Mouse (Mus musculus) limb, embryonic 14.5 days (tissue): ENCODE results near the gene Camta1. TPM values are rescaled to one million over a fixed set of nuclear protein-coding genes. Genes with fewer than 3 reads are reported as not detected.

Experiments used
- ATAC-seq: fragments of 200-750 bp; cut with Nextera tagmentation; 2 replicates; pipeline ENCODE4 v1.8.0; 2017; ENCODE audit warnings: low read depth, moderate number of reproducible peaks, moderate TSS enrichment; ENCODE audit not compliant: low FRiP score
- DNase-seq: peaks from one replicate; pipeline ENCODE4 v3.0.0-alpha.2; 2015; ENCODE audit warnings: low spot score
- H3K27ac ChIP-seq: fragments of 300-500 bp; sonication (generic); replicated peaks from 2 replicates; pipeline ENCODE4 v1.5.1; 2014; ENCODE audit warnings: low read depth, mild to moderate bottlenecking, low read length, moderate library complexity, mixed read lengths
- H3K27me3 ChIP-seq: fragments of 300-500 bp; sonication (generic); 2 replicates; pipeline ENCODE4 v1.6.1; 2014; ENCODE audit warnings: low read length, mixed read lengths; ENCODE audit not compliant: control insufficient read depth, insufficient read depth
- H3K36me3 ChIP-seq: fragments of 300-500 bp; sonication (generic); 2 replicates; pipeline ENCODE4 v1.6.1; 2014; ENCODE audit warnings: mild to moderate bottlenecking, low read length, moderate library complexity, mixed read lengths; ENCODE audit not compliant: control insufficient read depth, insufficient read depth
- H3K4me1 ChIP-seq: fragments of 300-500 bp; sonication (generic); 2 replicates; pipeline ENCODE4 v1.6.1; 2014; ENCODE audit warnings: antibody characterized with exemption, low read length, mixed read lengths; ENCODE audit not compliant: control insufficient read depth, insufficient read depth
- H3K4me2 ChIP-seq: fragments of 300-500 bp; sonication (generic); replicated peaks from 2 replicates; pipeline ENCODE4 v1.6.1; 2014; ENCODE audit warnings: low read depth, mild to moderate bottlenecking, low read length, moderate library complexity; ENCODE audit not compliant: severe bottlenecking
- H3K4me3 ChIP-seq: fragments of 300-500 bp; sonication (generic); replicated peaks from 2 replicates; pipeline ENCODE4 v1.5.1; 2014; ENCODE audit warnings: low read length
- H3K9ac ChIP-seq: fragments of 300-500 bp; sonication (generic); 2 replicates; pipeline ENCODE4 v1.6.1; 2014; ENCODE audit warnings: mild to moderate bottlenecking, low read depth, low read length, moderate library complexity; ENCODE audit not compliant: severe bottlenecking
- H3K9me3 ChIP-seq: fragments of 300-500 bp; sonication (generic); 2 replicates; pipeline ENCODE4 v1.6.1; 2016; ENCODE audit warnings: low read length; ENCODE audit not compliant: control insufficient read depth
- POLR2A ChIP-seq: fragments of 200-500 bp; IDR thresholded peaks from 2 replicates; pipeline ENCODE4 v1.8.0; 2012; ENCODE audit warnings: inconsistent platforms, mild to moderate bottlenecking, moderate library complexity, borderline replicate concordance; ENCODE audit not compliant: insufficient read depth, insufficient read length; ENCODE audit errors: extremely low read depth
- WGBS: fragments of 180-500 bp; shearing (Covaris S2); extraction: QIAGEN DNeasy Blood & Tissue Kit; methylation state at CpG from one replicate; pipeline ENCODE4 v1.1.7; 2014; 5-methylcytosine and 5-hydroxymethylcytosine counted together
- polyA plus RNA-seq, 2 experiments: library from polyadenylated mRNA; depleted of rRNA in 1 of 2; stranded (reverse) in 1 of 2; unstranded in 1 of 2; fragments of >200 nt; fragmentation: Nextera tagmentation in 1 of 2; extraction: Ambion mirVana in 1 of 2; gene quantifications; 2 replicates each; pipeline versions ENCODE4 v1.2.1 to v1.2.3; 2012 to 2014

Gene Camta1
- polyA plus RNA-seq, 2 experiments, result 28.6 to 78.8 TPM

- H3K27me3 ChIP-seq, result no peaks in the 10 kb centered on the region
- no peak for TF ChIP-seq POLR2A
- no peaks in the 10 kb centered on the region for H3K9me3 ChIP-seq
- H3K4me3 ChIP-seq, result no peak overlapping the region
- no peak overlapping the region for H3K27ac ChIP-seq
- no peak overlapping the region for H3K4me2 ChIP-seq
- no peaks in the 10 kb centered on the region for H3K4me1 ChIP-seq
- DNase-seq (no peak), ATAC-seq (no peak)
- H3K9ac ChIP-seq, result no peak overlapping the region
- no peaks in the 10 kb centered on the region for H3K36me3 ChIP-seq
- 90% methylated on average over 11 of the region's 11 CpGs for WGBS
Observed at GRCm38 (mm10) chr4:151702463-151702862, 159.2 kb downstream of the Camta1 start.

- WGBS, result 74% methylated on average over 11 of the region's 11 CpGs
- H3K9me3 ChIP-seq, result no peaks in the 10 kb centered on the region
- no peak overlapping the region for H3K9ac ChIP-seq
- H3K4me3 ChIP-seq, result no peak overlapping the region
- no peak overlapping the region for H3K4me2 ChIP-seq
- H3K36me3 ChIP-seq, result no peaks in the 10 kb centered on the region
- no peaks in the 10 kb centered on the region for H3K27me3 ChIP-seq
- H3K27ac ChIP-seq, result no peak overlapping the region
- no peaks in the 10 kb centered on the region for H3K4me1 ChIP-seq
- no peak for ATAC-seq
- TF ChIP-seq POLR2A, result no peak
- DNase-seq, result no peak
Observed at GRCm38 (mm10) chr4:151695984-151696383, 165.7 kb downstream of the Camta1 start.

GRCm38 (mm10) chr4:151694531-151694930, 167.1 kb downstream of the Camta1 start:
- Histone ChIP-seq H3K36me3 (no peaks in the 10 kb centered on the region), H3K9me3 (no peaks in the 10 kb centered on the region), H3K4me2 (no peak overlapping the region), H3K4me3 (no peak overlapping the region), H3K27ac (no peak overlapping the region), H3K4me1 (no peaks in the 10 kb centered on the region), H3K9ac (no peak overlapping the region), H3K27me3 (no peaks in the 10 kb centered on the region)
- no peak for ATAC-seq
- no peak for DNase-seq
- 88% methylated on average over 7 of the region's 7 CpGs for WGBS
- TF ChIP-seq POLR2A, result no peak

GRCm38 (mm10) chr4:151694047-151694446, 167.6 kb downstream of the Camta1 start:
- ATAC-seq (no peak), DNase-seq (no peak)
- Histone ChIP-seq H3K27ac (no peak overlapping the region), H3K27me3 (no peaks in the 10 kb centered on the region), H3K9me3 (no peaks in the 10 kb centered on the region), H3K9ac (no peak overlapping the region), H3K4me2 (no peak overlapping the region), H3K4me3 (no peak overlapping the region), H3K4me1 (no peaks in the 10 kb centered on the region), H3K36me3 (no peaks in the 10 kb centered on the region)
- no peak for TF ChIP-seq POLR2A
- WGBS, result 94% methylated on average over 3 of the region's 3 CpGs

- H3K4me2 ChIP-seq, result no peak overlapping the region
- no peak for DNase-seq
- H3K36me3 ChIP-seq, result no peaks in the 10 kb centered on the region
- H3K9me3 ChIP-seq, result no peaks in the 10 kb centered on the region
- H3K27me3 ChIP-seq, result no peaks in the 10 kb centered on the region
- no peak overlapping the region for H3K9ac ChIP-seq
- H3K4me3 ChIP-seq, result no peak overlapping the region
- no peak for ATAC-seq
- no peak for TF ChIP-seq POLR2A
- no peak overlapping the region for H3K27ac ChIP-seq
- WGBS, result 74% methylated on average over 12 of the region's 12 CpGs
- no peaks in the 10 kb centered on the region for H3K4me1 ChIP-seq
Observed at GRCm38 (mm10) chr4:151690041-151690440, 171.6 kb downstream of the Camta1 start.

- no peak for ATAC-seq
- H3K9ac ChIP-seq, result no peak overlapping the region
Observed at GRCm38 (mm10) chr4:151688206-151688605, 173.5 kb downstream of the Camta1 start.

More at GRCm38 (mm10) chr4:151688206-151688605, 173.5 kb downstream of the Camta1 start:
- WGBS, result 79% methylated on average over 5 of the region's 5 CpGs
- Histone ChIP-seq H3K27ac (no peak overlapping the region), H3K4me2 (no peak overlapping the region), H3K27me3 (no peaks in the 10 kb centered on the region), H3K9me3 (no peaks in the 10 kb centered on the region), H3K4me3 (no peak overlapping the region), H3K4me1 (no peaks in the 10 kb centered on the region), H3K36me3 (no peaks in the 10 kb centered on the region)
- DNase-seq, result no peak
- no peak for TF ChIP-seq POLR2A
